Mouse (Mus musculus) forebrain, embryonic 13.5 days (tissue): ENCODE data around the gene Il20rb. TPM values are rescaled to one million over a fixed set of nuclear protein-coding genes. Genes with fewer than 3 reads are reported as not detected.

Experiments
- ATAC-seq: fragments of 200-750 bp; cut with Nextera tagmentation; 2 replicates; pipeline ENCODE4 v1.8.0; 2017
- H3K27ac ChIP-seq: fragments of 300-500 bp; sonication (generic); 2 replicates; pipeline ENCODE4 v1.5.1; 2015; ENCODE audit warnings: inconsistent platforms, mild to moderate bottlenecking, moderate library complexity
- H3K27me3 ChIP-seq: fragments of 300-500 bp; sonication (generic); 2 replicates; pipeline ENCODE4 v1.6.1; 2015; ENCODE audit warnings: mild to moderate bottlenecking, inconsistent platforms
- H3K36me3 ChIP-seq: fragments of 300-500 bp; sonication (generic); 2 replicates; pipeline ENCODE4 v1.6.1; 2015; ENCODE audit warnings: mild to moderate bottlenecking, inconsistent platforms; ENCODE audit not compliant: poor library complexity, severe bottlenecking
- H3K4me1 ChIP-seq: fragments of 300-500 bp; sonication (generic); 2 replicates; pipeline ENCODE4 v1.6.1; 2015; ENCODE audit warnings: inconsistent platforms
- H3K4me2 ChIP-seq: fragments of 300-500 bp; sonication (generic); 2 replicates; pipeline ENCODE4 v1.6.1; 2015; ENCODE audit warnings: inconsistent platforms, mild to moderate bottlenecking, moderate library complexity
- H3K4me3 ChIP-seq: fragments of 300-500 bp; sonication (generic); 2 replicates; pipeline ENCODE4 v1.5.1; 2015; ENCODE audit warnings: mild to moderate bottlenecking, inconsistent platforms
- H3K9ac ChIP-seq: fragments of 300-500 bp; sonication (generic); 2 replicates; pipeline ENCODE4 v1.6.1; 2015; ENCODE audit warnings: mild to moderate bottlenecking, inconsistent platforms
- H3K9me3 ChIP-seq: fragments of 300-500 bp; sonication (generic); replicated peaks from 2 replicates; pipeline ENCODE4 v1.6.1; 2016; ENCODE audit warnings: inconsistent platforms
- WGBS: fragments of 180-500 bp; shearing (Covaris S2); methylation state at CpG from one replicate; pipeline ENCODE4 v1.1.7; 2015; 5-methylcytosine and 5-hydroxymethylcytosine counted together
- polyA plus RNA-seq: library from polyadenylated mRNA; unstranded; fragments of >200 nt; fragmentation: Nextera tagmentation; extraction: Ambion mirVana; gene quantifications from 2 replicates; pipeline ENCODE4 v1.2.1, GENCODE M21; 2015

The Il20rb gene
- polyA plus RNA-seq, 1 experiment from 2014 or later: 0.66 TPM

DNA sequence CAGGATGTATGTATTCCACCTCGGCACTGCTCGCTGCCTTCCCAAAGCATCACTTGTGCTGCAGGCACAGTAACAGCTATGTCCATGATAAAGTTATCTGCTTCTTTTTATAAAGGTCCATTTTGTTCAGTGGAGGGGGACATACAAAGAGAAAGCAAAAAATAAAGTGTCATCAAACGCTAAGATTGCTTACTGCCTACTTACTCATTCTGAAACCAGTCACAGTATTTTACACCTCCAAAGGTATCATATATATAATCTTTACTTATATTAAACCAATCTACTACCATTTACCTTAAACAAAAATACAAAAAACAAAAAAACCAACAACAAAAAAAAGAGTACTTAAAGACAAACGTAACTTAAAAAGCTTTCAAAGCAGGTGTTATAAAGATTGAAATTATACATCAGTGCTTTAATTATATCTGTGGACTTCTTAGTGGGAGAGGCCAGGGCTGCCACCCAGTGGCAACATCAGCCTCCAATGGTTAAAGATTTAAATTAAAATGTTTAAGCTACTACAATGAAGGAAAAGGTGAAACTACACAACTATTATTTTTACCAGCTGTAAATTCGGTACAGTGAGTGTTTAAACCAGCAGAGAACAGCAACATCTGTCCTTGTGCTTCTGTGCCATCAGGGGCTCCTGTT lies 7.1 kb upstream of the Il20rb start:
- Histone ChIP-seq H3K9me3 (no peaks in the 10 kb centered on the region), H3K4me1 (no peaks in the 10 kb centered on the region), H3K9ac (no peak overlapping the region), H3K4me2 (no peak overlapping the region), H3K36me3 (peaks cover 10% of the 10 kb centered on the region; the same call in 1 of the 2 replicates), H3K4me3 (no peak overlapping the region), H3K27ac (no peak overlapping the region), H3K27me3 (no peaks in the 10 kb centered on the region)
- ATAC-seq: no peak
- 90% methylated on average over 5 of the region's 5 CpGs for WGBS

DNA sequence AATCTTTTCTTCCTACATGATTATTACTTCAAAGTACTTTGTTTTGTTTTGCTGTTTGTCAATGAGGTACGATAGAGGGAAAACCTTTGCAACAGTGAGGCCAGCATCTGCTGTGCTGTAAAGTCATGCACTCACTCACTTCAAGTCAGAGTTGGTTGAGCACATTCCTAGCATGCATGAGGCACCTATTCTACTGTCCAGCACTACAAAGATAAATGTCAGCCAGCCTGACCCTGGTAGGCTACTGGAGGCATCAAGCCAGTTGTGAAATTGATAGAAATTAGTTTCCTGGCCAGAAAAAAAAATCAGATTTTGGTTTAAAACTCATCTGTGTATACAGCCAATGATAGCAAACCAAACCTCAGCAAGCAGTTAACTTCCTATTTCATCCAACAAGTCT lies 4.8 kb upstream of the Il20rb start:
- H3K9me3 ChIP-seq: no peaks in the 10 kb centered on the region
- H3K9ac ChIP-seq: no peak overlapping the region
- no peak overlapping the region for H3K4me2 ChIP-seq
- H3K36me3 ChIP-seq: 0 out of 2 replicates have a peak, but pooled peaks cover 4% of the 10 kb centered on the region
- no peak for ATAC-seq
- no peak overlapping the region for H3K27ac ChIP-seq
- no peak overlapping the region for H3K4me3 ChIP-seq
- no peaks in the 10 kb centered on the region for H3K27me3 ChIP-seq
- peaks cover 4% of the 10 kb centered on the region for H3K4me1 ChIP-seq
- WGBS: 91% methylated on average over 1 of the region's 1 CpGs

DNA sequence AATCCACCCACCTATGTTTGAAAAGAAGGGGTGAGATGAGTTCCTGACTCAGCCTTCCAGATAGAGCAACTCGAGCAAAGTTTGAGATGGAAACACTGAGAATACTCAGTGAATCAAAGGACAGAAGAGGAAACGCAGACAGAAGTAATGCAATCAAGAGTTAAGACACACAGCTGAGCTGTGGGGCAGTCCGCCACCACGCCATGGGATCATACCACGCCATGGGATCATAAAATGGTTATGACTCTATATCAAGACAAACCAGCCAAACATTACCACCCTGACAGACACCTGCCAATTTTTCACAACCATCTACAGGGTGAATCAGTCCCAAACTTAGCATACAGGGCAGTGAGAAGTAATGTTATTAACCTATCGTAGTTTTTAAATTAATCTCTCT lies 2.4 kb upstream of the Il20rb start:
- H3K4me2 ChIP-seq: no peak overlapping the region
- H3K9me3 ChIP-seq: no peaks in the 10 kb centered on the region
- no peak overlapping the region for H3K27ac ChIP-seq
- WGBS: 96% methylated on average over 6 of the region's 6 CpGs
- no peak overlapping the region for H3K9ac ChIP-seq
- H3K4me1 ChIP-seq: peaks cover 7% of the 10 kb centered on the region
- H3K4me3 ChIP-seq: no peak overlapping the region
- H3K27me3 ChIP-seq: no peaks in the 10 kb centered on the region
- 0 out of 2 replicates have a peak, but pooled peaks cover 4% of the 10 kb centered on the region for H3K36me3 ChIP-seq
- ATAC-seq: no peak

DNA sequence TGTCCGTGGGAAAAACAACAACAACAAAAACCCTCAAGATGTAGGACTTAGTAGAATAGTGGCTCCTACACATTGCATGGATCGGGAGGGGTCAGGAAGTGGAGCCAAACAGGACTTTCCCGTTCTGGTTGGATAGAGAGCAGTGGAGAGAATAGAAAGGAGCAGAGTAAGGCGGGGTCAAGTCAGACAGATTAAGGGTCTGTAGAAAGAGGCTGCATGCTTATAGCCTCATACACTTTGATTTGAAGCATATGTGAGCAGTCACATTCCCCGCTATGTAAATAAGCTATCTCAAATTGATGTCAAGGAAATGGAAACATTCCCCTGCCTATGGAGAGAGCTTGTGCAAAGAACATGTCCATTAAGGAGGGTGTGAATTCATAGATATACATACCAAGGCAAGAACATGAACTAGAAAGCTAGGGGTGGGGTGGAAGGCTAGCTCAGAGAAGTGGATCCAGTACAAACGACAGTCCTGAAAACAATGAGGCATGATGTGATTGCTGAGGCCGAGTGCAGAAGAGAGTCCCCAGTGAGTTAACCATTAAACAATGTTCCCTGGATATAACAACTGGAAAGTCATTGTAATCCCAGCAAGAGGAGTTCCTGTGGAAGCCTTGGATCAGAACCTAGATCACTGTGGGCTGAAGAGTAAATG lies 1.6 kb upstream of the Il20rb start:
- no peak overlapping the region for H3K4me2 ChIP-seq
- H3K36me3 ChIP-seq: 0 out of 2 replicates have a peak, but pooled peaks cover 4% of the 10 kb centered on the region
- H3K27ac ChIP-seq: no peak overlapping the region
- H3K4me1 ChIP-seq: peaks cover 7% of the 10 kb centered on the region
- ATAC-seq: no peak
- no peaks in the 10 kb centered on the region for H3K27me3 ChIP-seq
- no peak overlapping the region for H3K4me3 ChIP-seq
- WGBS: 76% methylated on average over 7 of the region's 7 CpGs
- H3K9me3 ChIP-seq: no peaks in the 10 kb centered on the region
- H3K9ac ChIP-seq: no peak overlapping the region

GRCm38 (mm10) chr9:100483318-100483717 lies 3.3 kb downstream of the Il20rb start:
- Histone ChIP-seq H3K4me2 (no peak overlapping the region), H3K36me3 (no peaks in the 10 kb centered on the region), H3K4me3 (no peak overlapping the region), H3K27me3 (no peaks in the 10 kb centered on the region), H3K9ac (no peak overlapping the region), H3K4me1 (peaks cover 7% of the 10 kb centered on the region), H3K9me3 (no peaks in the 10 kb centered on the region), H3K27ac (no peak overlapping the region)
- WGBS: 89% methylated on average over 5 of the region's 5 CpGs
- no peak for ATAC-seq

DNA sequence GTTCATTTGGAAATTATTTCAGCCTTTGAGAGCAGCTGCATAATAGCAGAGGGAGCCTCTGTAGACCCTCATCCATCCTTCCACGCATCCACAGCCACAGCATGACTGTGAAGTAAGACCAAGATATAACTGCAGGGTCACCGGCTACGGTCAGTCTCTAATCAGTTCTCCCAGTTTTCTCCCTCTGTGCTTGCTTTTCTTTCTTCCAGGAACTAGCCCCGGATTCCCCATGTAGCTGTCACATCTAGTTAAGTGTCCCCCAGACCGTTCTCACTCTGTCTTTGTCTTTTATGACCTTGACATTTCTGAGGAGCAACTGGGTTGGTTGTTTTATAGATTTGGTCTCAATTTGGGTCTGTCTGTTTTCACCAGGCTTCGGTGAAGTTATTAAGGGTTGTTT lies 5.0 kb downstream of the Il20rb start:
- no peak overlapping the region for H3K4me2 ChIP-seq
- H3K4me3 ChIP-seq: no peak overlapping the region
- 88% methylated on average over 6 of the region's 6 CpGs for WGBS
- peaks cover 5% of the 10 kb centered on the region for H3K4me1 ChIP-seq
- H3K27ac ChIP-seq: no peak overlapping the region
- no peaks in the 10 kb centered on the region for H3K36me3 ChIP-seq
- H3K9me3 ChIP-seq: peaks cover 6% of the 10 kb centered on the region; the same call in 1 of the 2 replicates
- H3K27me3 ChIP-seq: no peaks in the 10 kb centered on the region
- ATAC-seq: no peak
- no peak overlapping the region for H3K9ac ChIP-seq

DNA sequence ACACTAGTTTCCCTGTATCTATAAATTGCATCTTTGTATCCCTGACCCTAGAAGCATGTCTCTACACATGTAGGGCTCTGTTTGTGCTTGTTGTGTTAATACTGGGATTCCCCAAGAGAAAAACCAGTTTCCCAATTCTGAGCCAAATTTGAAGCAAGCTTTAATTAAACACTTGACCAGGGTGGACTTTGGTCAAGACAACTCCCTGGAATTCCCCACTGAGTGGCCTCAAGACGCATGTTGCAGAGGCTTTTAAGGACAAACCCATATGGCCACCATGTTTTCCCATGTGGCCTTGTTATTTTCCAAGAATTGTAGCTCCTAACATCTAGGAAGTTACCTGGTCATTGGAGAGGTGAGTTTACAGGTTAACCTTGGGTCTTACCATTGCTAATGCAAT lies 12.5 kb downstream of the Il20rb start:
- Histone ChIP-seq H3K9ac (no peak overlapping the region), H3K27ac (no peak overlapping the region), H3K4me3 (no peak overlapping the region), H3K36me3 (no peaks in the 10 kb centered on the region), H3K27me3 (no peaks in the 10 kb centered on the region), H3K9me3 (peaks cover 7% of the 10 kb centered on the region; the same call in 1 of the 2 replicates), H3K4me2 (no peak overlapping the region), H3K4me1 (no peaks in the 10 kb centered on the region)
- no peak for ATAC-seq
- WGBS: 83% methylated on average over 1 of the region's 1 CpGs

DNA sequence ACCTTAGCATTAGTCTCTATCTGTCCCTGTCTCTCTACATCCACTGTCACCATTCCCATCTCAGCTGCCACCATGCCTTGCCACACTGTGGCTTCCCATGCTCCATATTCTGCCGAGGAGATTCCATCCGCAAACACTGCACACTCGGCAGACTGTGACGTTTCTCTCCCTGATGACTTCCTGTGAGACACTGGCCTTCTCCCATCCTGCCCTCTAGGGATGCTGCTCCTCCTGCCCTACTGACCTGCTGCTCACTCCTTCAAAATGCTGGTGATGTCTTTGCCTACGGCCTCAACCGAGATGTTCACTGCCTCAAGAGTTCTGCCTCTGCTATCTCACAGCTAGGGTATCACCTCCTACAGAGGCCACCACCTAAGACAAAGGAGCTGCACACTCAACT lies 13.2 kb downstream of the Il20rb start:
- no peak for ATAC-seq
- Histone ChIP-seq H3K4me3 (no peak overlapping the region), H3K9me3 (peaks cover 7% of the 10 kb centered on the region; the same call in 1 of the 2 replicates), H3K27me3 (no peaks in the 10 kb centered on the region), H3K4me1 (no peaks in the 10 kb centered on the region), H3K9ac (no peak overlapping the region), H3K27ac (no peak overlapping the region), H3K36me3 (no peaks in the 10 kb centered on the region), H3K4me2 (no peak overlapping the region)
- 87% methylated on average over 6 of the region's 6 CpGs for WGBS

DNA sequence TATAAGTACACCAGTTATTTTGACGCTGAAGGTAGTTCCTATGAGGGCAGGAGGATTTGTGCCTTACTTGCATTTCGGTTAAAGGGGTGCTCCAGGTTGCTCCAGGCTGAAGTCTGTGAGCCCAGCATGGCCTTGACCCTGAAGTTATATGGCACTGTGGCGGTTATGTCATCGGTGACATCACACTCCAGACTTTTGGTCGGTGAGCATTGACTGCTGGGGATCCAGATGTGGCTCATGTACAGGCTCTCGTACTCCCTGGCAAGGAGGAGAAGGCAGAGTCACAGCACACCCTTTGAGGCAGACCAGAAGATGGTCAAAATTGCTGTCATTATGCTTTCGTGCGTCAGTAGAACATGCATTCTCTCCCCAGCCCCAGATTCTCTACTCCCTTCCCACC lies 13.7 kb downstream of the Il20rb start:
- no peak overlapping the region for H3K4me2 ChIP-seq
- peaks cover 7% of the 10 kb centered on the region; the same call in 1 of the 2 replicates for H3K9me3 ChIP-seq
- H3K27me3 ChIP-seq: no peaks in the 10 kb centered on the region
- no peaks in the 10 kb centered on the region for H3K36me3 ChIP-seq
- WGBS: 95% methylated on average over 8 of the region's 8 CpGs
- no peak overlapping the region for H3K9ac ChIP-seq
- H3K4me3 ChIP-seq: no peak overlapping the region
- no peaks in the 10 kb centered on the region; the same call in 1 of the 2 replicates for H3K4me1 ChIP-seq
- no peak overlapping the region for H3K27ac ChIP-seq
- ATAC-seq: no peak

DNA sequence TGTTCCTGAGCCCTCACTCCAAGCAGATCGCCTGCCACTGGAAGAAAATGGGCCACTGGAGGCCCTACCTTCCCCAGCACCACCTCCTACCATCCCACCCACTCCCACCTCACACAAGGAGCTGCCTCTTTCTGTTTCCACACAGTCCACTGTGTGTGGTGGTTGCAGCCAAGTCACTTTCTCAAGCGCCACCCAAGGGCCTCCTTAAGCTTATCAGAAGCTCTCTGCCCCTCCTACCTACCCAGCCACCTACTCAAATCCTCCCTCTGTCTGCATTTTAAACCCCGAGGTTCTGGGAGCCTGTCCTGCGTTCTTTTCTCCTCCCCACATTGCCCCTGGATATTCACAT lies 15.0 kb downstream of the Il20rb start:
- 72% methylated on average over 4 of the region's 4 CpGs for WGBS
- no peak overlapping the region for H3K27ac ChIP-seq
- H3K4me3 ChIP-seq: no peak overlapping the region
- no peak for ATAC-seq
- H3K27me3 ChIP-seq: no peaks in the 10 kb centered on the region
- H3K9me3 ChIP-seq: 0 out of 2 replicates have a peak, but pooled peaks cover 1% of the 10 kb centered on the region
- H3K36me3 ChIP-seq: no peaks in the 10 kb centered on the region
- no peak overlapping the region for H3K9ac ChIP-seq
- no peak overlapping the region for H3K4me2 ChIP-seq
- peaks cover 8% of the 10 kb centered on the region for H3K4me1 ChIP-seq

- Histone ChIP-seq H3K27ac (no peak overlapping the region), H3K4me1 (peaks cover 8% of the 10 kb centered on the region), H3K9me3 (no peaks in the 10 kb centered on the region), H3K9ac (no peak overlapping the region), H3K36me3 (no peaks in the 10 kb centered on the region), H3K4me2 (no peak overlapping the region), H3K4me3 (no peak overlapping the region), H3K27me3 (no peaks in the 10 kb centered on the region)
- 0 out of 2 replicates have a peak, but pooled peaks have one; percentile 24 for ATAC-seq
- WGBS: 77% methylated on average over 8 of the region's 8 CpGs
These were observed 15.5 kb downstream of the Il20rb start for GRCm38 (mm10) chr9:100470936-100471604.

DNA sequence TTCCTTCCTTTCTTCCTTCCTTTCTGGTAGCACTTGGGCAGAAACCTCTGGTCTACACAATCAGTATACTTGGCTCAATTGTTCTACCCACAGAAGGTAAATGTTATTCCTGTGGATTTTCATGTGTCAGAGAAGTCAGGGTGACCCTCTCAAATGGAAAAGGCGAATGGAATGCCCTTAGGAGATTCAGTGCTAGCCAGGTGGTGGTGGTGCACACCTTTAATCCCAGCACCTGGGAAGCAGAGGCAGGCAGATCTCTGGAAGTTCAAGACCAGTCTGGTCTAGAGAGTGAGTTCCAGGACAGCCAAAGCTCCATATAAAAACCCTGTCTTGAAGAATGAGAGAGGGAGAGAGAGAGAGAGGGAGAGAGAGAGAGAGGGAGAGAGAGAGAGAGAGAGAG lies 16.4 kb downstream of the Il20rb start:
- H3K9ac ChIP-seq: no peak overlapping the region
- H3K27me3 ChIP-seq: no peaks in the 10 kb centered on the region
- H3K9me3 ChIP-seq: no peaks in the 10 kb centered on the region
- 57% methylated on average over 1 of the region's 1 CpGs for WGBS
- H3K4me2 ChIP-seq: no peak overlapping the region
- no peaks in the 10 kb centered on the region for H3K36me3 ChIP-seq
- H3K27ac ChIP-seq: no peak overlapping the region
- no peak overlapping the region for H3K4me3 ChIP-seq
- no peak for ATAC-seq
- H3K4me1 ChIP-seq: peaks cover 8% of the 10 kb centered on the region
